Mouse (Mus musculus) kidney, postnatal 0 days (tissue): Measurements from ENCODE around the gene Osbpl8. TPM values are rescaled to one million over a fixed set of nuclear protein-coding genes. Genes with fewer than 3 reads are reported as not detected.

Experiments used
- ATAC-seq: fragments of 200-750 bp; cut with Nextera tagmentation; replicated peaks from 2 replicates; pipeline ENCODE4 v1.8.0; 2017; ENCODE audit warnings: low read depth, moderate number of reproducible peaks, moderate TSS enrichment, moderate library complexity; ENCODE audit not compliant: low FRiP score
- DNase-seq: peaks from one replicate; pipeline ENCODE4 v3.0.0-alpha.2; 2016; ENCODE audit warnings: low spot score
- H3K27ac ChIP-seq: fragments of 300-500 bp; sonication (generic); 2 replicates; pipeline ENCODE4 v1.5.1; 2014; ENCODE audit warnings: mild to moderate bottlenecking
- H3K27me3 ChIP-seq: fragments of 300-500 bp; sonication (generic); 2 replicates; pipeline ENCODE4 v1.6.1; 2014; ENCODE audit warnings: low read length, mixed read lengths; ENCODE audit not compliant: insufficient read depth
- H3K36me3 ChIP-seq: fragments of 300-500 bp; sonication (generic); 2 replicates; pipeline ENCODE4 v1.6.1; 2014; ENCODE audit warnings: low read length, mixed read lengths; ENCODE audit not compliant: insufficient read depth
- H3K4me1 ChIP-seq: fragments of 300-500 bp; sonication (generic); replicated peaks from 2 replicates; pipeline ENCODE4 v1.6.1; 2014; ENCODE audit warnings: antibody characterized with exemption, low read length, mixed read lengths; ENCODE audit not compliant: insufficient read depth
- H3K4me2 ChIP-seq: fragments of 300-500 bp; sonication (generic); 2 replicates; pipeline ENCODE4 v1.6.1; 2014; ENCODE audit warnings: mild to moderate bottlenecking, low read length, moderate library complexity, mixed read lengths
- H3K4me3 ChIP-seq: fragments of 300-500 bp; sonication (generic); replicated peaks from 2 replicates; pipeline ENCODE4 v1.5.1; 2014; ENCODE audit warnings: low read depth, low read length
- H3K9ac ChIP-seq: fragments of 300-500 bp; sonication (generic); 2 replicates; pipeline ENCODE4 v1.6.1; 2014; ENCODE audit warnings: low read depth, low read length
- H3K9me3 ChIP-seq: fragments of 300-500 bp; sonication (generic); replicated peaks from 2 replicates; pipeline ENCODE4 v1.6.1; 2016; ENCODE audit warnings: low read length, inconsistent platforms, mixed read lengths
- CTCF ChIP-seq: IDR thresholded peaks from 2 replicates; pipeline ENCODE4 v1.5.1; 2016; ENCODE audit warnings: antibody characterized with exemption, low read depth, mild to moderate bottlenecking, moderate library complexity
- WGBS: fragments of 180-500 bp; shearing (Covaris S2); extraction: QIAGEN DNeasy Blood & Tissue Kit; methylation state at CpG from one replicate; pipeline ENCODE4 v1.1.7; 2014; 5-methylcytosine and 5-hydroxymethylcytosine counted together
- polyA plus RNA-seq: library from polyadenylated mRNA; unstranded; fragments of >200 nt; fragmentation: Nextera tagmentation; extraction: Ambion mirVana; gene quantifications from 2 replicates; pipeline ENCODE4 v1.2.1, GENCODE M21; 2015

Gene Osbpl8
- polyA plus RNA-seq, 1 experiment from 2014 or later: 11.8 TPM

GRCm38 (mm10) chr10:111256156-111256555 is 91.6 kb downstream of the Osbpl8 start:
- H3K27me3 ChIP-seq: no peaks in the 10 kb centered on the region
- no peaks in the 10 kb centered on the region for H3K4me1 ChIP-seq
- ATAC-seq (no peak), DNase-seq (no peak)
- no peak overlapping the region for H3K4me2 ChIP-seq
- no peak for TF ChIP-seq CTCF
- H3K36me3 ChIP-seq: no peaks in the 10 kb centered on the region
- no peaks in the 10 kb centered on the region for H3K9me3 ChIP-seq
- no peak overlapping the region for H3K27ac ChIP-seq
- WGBS: 84% methylated on average over 3 of the region's 3 CpGs
- no peak overlapping the region for H3K4me3 ChIP-seq
- H3K9ac ChIP-seq: no peak overlapping the region

GRCm38 (mm10) chr10:111257358-111257757 is 92.8 kb downstream of the Osbpl8 start:
- no peak overlapping the region for H3K4me2 ChIP-seq
- no peaks in the 10 kb centered on the region for H3K27me3 ChIP-seq
- no peak overlapping the region for H3K27ac ChIP-seq
- no peaks in the 10 kb centered on the region for H3K4me1 ChIP-seq
- no peak overlapping the region for H3K4me3 ChIP-seq
- no peaks in the 10 kb centered on the region for H3K9me3 ChIP-seq
- DNase-seq (no peak), ATAC-seq (no peak)
- no peaks in the 10 kb centered on the region for H3K36me3 ChIP-seq
- whole genome bisulfite sequencing: 88% methylated on average over 3 of the region's 3 CpGs
- TF ChIP-seq CTCF: no peak
- H3K9ac ChIP-seq: no peak overlapping the region

DNA sequence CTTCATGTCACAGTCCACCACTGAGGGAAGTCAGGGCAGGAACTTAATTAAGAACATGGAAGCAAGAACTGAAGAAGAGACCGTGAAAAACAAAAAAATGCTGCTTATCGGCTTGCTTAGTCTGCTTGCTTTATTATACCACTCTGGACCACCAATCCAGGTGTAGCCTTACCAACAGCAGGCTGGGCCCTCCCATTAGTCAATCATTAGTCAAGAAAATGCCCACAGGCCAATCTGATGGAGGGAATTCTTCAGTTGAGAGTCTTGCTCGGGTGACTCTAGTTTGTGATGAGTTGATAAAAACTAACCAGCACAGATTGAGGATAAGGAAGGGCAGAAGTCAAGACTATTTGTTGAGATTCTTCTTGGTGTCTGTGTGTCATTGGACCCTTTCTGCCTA is 93.7 kb downstream of the Osbpl8 start:
- DNase-seq (no peak), ATAC-seq (0 out of 2 replicates have a peak, but pooled peaks have one; percentile 29)
- Histone ChIP-seq H3K9me3 (no peaks in the 10 kb centered on the region), H3K4me3 (no peak overlapping the region), H3K27me3 (no peaks in the 10 kb centered on the region), H3K27ac (no peak overlapping the region), H3K4me1 (no peaks in the 10 kb centered on the region), H3K4me2 (no peak overlapping the region), H3K9ac (no peak overlapping the region), H3K36me3 (no peaks in the 10 kb centered on the region)
- WGBS: 70% methylated on average over 3 of the region's 3 CpGs
- no peak for TF ChIP-seq CTCF

GRCm38 (mm10) chr10:111271687-111272086 is 107.1 kb downstream of the Osbpl8 start:
- H3K4me1 ChIP-seq: no peaks in the 10 kb centered on the region
- TF ChIP-seq CTCF: no peak
- ATAC-seq (peak; percentile 77; the same call in 1 of the 2 replicates), DNase-seq (peak; percentile 24)
- no peaks in the 10 kb centered on the region for H3K9me3 ChIP-seq
- H3K4me3 ChIP-seq: no peak overlapping the region
- no peak overlapping the region for H3K4me2 ChIP-seq
- 75% methylated on average over 15 of the region's 15 CpGs for WGBS
- no peak overlapping the region for H3K9ac ChIP-seq
- no peak overlapping the region for H3K27ac ChIP-seq
- peaks cover 19% of the 10 kb centered on the region; the same call in 1 of the 2 replicates for H3K36me3 ChIP-seq
- no peaks in the 10 kb centered on the region for H3K27me3 ChIP-seq

GRCm38 (mm10) chr10:111272905-111273304 is 108.4 kb downstream of the Osbpl8 start:
- no peak overlapping the region for H3K27ac ChIP-seq
- H3K9ac ChIP-seq: no peak overlapping the region
- no peak for ATAC-seq
- no peak overlapping the region for H3K4me2 ChIP-seq
- WGBS: 77% methylated on average over 11 of the region's 11 CpGs
- H3K9me3 ChIP-seq: no peaks in the 10 kb centered on the region
- no peak for TF ChIP-seq CTCF
- no peak overlapping the region for H3K4me3 ChIP-seq
- no peaks in the 10 kb centered on the region for H3K4me1 ChIP-seq
- H3K36me3 ChIP-seq: peaks cover 19% of the 10 kb centered on the region; the same call in 1 of the 2 replicates
- H3K27me3 ChIP-seq: no peaks in the 10 kb centered on the region
- DNase-seq: no peak

GRCm38 (mm10) chr10:111273463-111274088 is 109.0 kb downstream of the Osbpl8 start:
- Histone ChIP-seq H3K4me2 (no peak overlapping the region), H3K27me3 (no peaks in the 10 kb centered on the region), H3K36me3 (peaks cover 19% of the 10 kb centered on the region; the same call in 1 of the 2 replicates), H3K4me3 (no peak overlapping the region), H3K27ac (no peak overlapping the region), H3K4me1 (no peaks in the 10 kb centered on the region), H3K9me3 (no peaks in the 10 kb centered on the region), H3K9ac (no peak overlapping the region)
- ATAC-seq: no peak; the same call in 1 of the 2 replicates
- TF ChIP-seq CTCF: no peak
- peak; percentile 32 for DNase-seq
- 45% methylated on average over 5 of the region's 5 CpGs for WGBS
